Mouse (Mus musculus): ENCODE measurements around the gene Dbi.

Dbi gene

GRCm38 (mm10) chr1:120120969-120121811 is at the start of gene Dbi, which contains the start of gene 3110009E18Rik:
TSS of gene Dbi (minus strand) at chr1:120121078.
TSS of gene 3110009E18Rik (plus strand) at chr1:120121187.
- DNase-seq: peak; percentile 99

- DNase-seq: no peak
These were observed 49.4 kb upstream of the Dbi start for GRCm38 (mm10) chr1:120170307-120170706.

GRCm38 (mm10) chr1:120168674-120169073 is 47.8 kb upstream of the Dbi start:
- no peak for DNase-seq

- no peak for DNase-seq
These were observed 47.1 kb upstream of the Dbi start for GRCm38 (mm10) chr1:120168016-120168415.

- no peak for DNase-seq
These were observed 41.7 kb upstream of the Dbi start for GRCm38 (mm10) chr1:120162616-120163015.

GRCm38 (mm10) chr1:120161502-120161901 is 40.6 kb upstream of the Dbi start:
- no peak for DNase-seq

GRCm38 (mm10) chr1:120158474-120159127 is 37.7 kb upstream of the Dbi start:
- DNase-seq: no peak

GRCm38 (mm10) chr1:120155325-120155724 is 34.4 kb upstream of the Dbi start:
- DNase-seq: no peak

- no peak for DNase-seq
These were observed 33.4 kb upstream of the Dbi start for GRCm38 (mm10) chr1:120154232-120154631.

GRCm38 (mm10) chr1:120146994-120147393 is 26.1 kb upstream of the Dbi start:
- no peak for DNase-seq

- no peak for DNase-seq
These were observed 24.8 kb upstream of the Dbi start for GRCm38 (mm10) chr1:120145527-120146216.

GRCm38 (mm10) chr1:120142551-120142950 is 21.7 kb upstream of the Dbi start:
- peak; percentile 85 for DNase-seq

GRCm38 (mm10) chr1:120140144-120140693 is 19.3 kb upstream of the Dbi start:
- no peak for DNase-seq

- no peak for DNase-seq
These were observed 18.2 kb upstream of the Dbi start for GRCm38 (mm10) chr1:120138923-120139540.

- DNase-seq: no peak
These were observed 15.3 kb upstream of the Dbi start for GRCm38 (mm10) chr1:120135934-120136786.

- no peak for DNase-seq
These were observed 11.5 kb upstream of the Dbi start for GRCm38 (mm10) chr1:120132376-120132775.

- DNase-seq: no peak
These were observed 5.4 kb upstream of the Dbi start for GRCm38 (mm10) chr1:120126318-120126717.

GRCm38 (mm10) chr1:120125471-120125870 is 4.6 kb upstream of the Dbi start:
- no peak for DNase-seq

- no peak for DNase-seq
These were observed 4.0 kb upstream of the Dbi start for GRCm38 (mm10) chr1:120124839-120125238.

- DNase-seq: no peak
These were observed 1.9 kb upstream of the Dbi start for GRCm38 (mm10) chr1:120122634-120123383.

GRCm38 (mm10) chr1:120121930-120122530 is 1.2 kb upstream of the Dbi start:
- no peak for DNase-seq

Data from cerebellum, adult 11-12 months (tissue).